Mouse (Mus musculus): ENCODE measurements around the gene Elf2. TPM values are rescaled to one million over a fixed set of nuclear protein-coding genes. Genes with fewer than 3 reads are reported as not detected.

The Elf2 gene
- 37.2 TPM for polyA plus RNA-seq (2014; fragmentation: Illumina TruSeq; extraction: RNeasy Lipid Tissue Mini Kit (QIAGEN cat#74804); ENCODE audit: low read depth, low replicate concordance)

DNA sequence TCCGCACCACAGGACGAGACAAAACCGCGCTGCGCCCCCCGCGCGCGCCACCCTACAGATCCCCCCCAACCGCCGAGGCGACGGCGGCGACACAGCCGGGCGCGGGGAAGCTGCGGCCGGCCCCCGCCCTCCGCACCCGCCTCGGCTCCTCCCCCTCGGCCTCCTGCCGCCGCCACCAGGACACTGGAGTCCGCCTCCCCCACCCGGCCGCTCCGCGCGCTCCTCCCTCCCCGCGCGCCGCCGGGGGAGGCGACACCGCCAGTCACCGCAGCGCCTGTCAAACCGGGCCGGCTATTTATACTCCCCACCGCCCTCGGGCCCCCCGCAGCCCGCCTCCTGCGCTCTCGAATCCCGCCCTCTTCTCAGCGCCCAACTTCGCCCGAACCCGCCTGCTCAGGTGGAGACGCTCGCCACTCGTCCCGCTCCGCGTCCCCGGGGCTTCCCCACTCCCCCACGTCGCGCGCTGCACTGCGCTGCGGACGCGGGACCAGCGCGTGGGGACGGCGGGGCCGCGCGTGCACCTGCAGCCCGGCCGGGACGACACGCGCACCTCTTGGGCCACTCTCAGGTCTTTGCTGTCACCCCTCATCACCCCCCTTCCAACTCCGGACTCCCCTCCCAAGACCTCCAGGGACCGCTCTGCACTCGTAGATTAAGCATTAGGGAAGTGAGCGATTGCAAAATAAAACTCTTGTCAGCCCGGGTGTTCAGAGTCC, at the start of gene Elf2:
Elf2 (minus strand) TSS at position 112 of the 716 bp plus-strand sequence.

DNA sequence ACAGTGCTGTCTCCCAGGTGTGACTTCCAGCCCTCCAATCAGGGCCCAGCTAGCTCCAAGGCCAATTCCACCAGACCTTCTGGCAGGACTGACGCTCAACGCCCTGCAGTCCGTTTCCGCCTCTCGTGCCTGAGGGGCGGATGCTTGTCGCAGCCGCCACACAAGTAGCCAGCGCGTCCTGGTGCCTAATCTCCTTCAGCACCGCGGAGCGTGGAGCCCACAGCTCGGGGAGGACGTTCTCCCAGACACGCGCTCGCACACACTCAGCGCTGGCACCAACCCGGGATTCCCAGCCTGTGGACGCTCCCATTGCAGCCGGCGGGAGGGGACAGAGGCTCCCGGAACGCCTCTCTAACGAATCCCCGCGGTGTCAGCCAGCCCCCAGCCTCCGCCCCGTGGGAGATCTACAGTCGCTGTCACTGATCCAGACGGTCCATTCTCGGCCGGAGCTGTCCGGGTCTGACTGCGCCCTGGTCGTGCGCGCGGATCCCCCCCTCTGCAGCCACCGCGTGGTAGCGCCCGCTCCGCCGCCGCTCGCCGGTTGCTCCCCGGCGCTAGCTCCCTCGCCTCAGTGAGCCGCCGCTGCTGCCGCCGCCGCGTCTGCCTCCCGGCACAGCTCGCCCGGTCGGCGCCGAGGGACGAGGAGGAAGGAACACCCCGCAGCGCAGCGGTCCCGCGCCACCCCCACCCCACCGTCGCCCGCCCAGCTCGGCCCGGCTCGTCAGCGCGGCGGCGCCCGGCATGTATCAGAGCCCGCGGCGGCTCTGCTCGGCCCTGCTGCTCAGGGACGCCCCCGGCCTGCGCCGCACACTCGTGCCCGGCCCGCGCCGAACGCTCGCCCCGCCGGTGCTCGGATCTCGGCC, 115.9 kb downstream of the Elf2 start, which contains the start of gene Noct:
Noct (plus strand) TSS at position 85 of the 863 bp plus-strand sequence.

Other genes starting within 250 kb of the Elf2 start
- gene Noct, start 116.2 kb downstream of the Elf2 start, polyA plus RNA-seq (2014; fragmentation: Illumina TruSeq; extraction: RNeasy Lipid Tissue Mini Kit (QIAGEN cat#74804); ENCODE audit: low read depth, low replicate concordance): 25.0 TPM
- 0.39 TPM for gene Mgarp, start 56.1 kb upstream of the Elf2 start, polyA plus RNA-seq (2014; fragmentation: Illumina TruSeq; extraction: RNeasy Lipid Tissue Mini Kit (QIAGEN cat#74804); ENCODE audit: low read depth, low replicate concordance)
- 1,266 TPM for gene Ndufc1, start 68.3 kb upstream of the Elf2 start, polyA plus RNA-seq (2014; fragmentation: Illumina TruSeq; extraction: RNeasy Lipid Tissue Mini Kit (QIAGEN cat#74804); ENCODE audit: low read depth, low replicate concordance)
- gene Naa15, start 74.5 kb upstream of the Elf2 start, polyA plus RNA-seq (2014; fragmentation: Illumina TruSeq; extraction: RNeasy Lipid Tissue Mini Kit (QIAGEN cat#74804); ENCODE audit: low read depth, low replicate concordance): 29.9 TPM
- 7.3 TPM for gene Rab33b, start 143.3 kb upstream of the Elf2 start, polyA plus RNA-seq (2014; fragmentation: Illumina TruSeq; extraction: RNeasy Lipid Tissue Mini Kit (QIAGEN cat#74804); ENCODE audit: low read depth, low replicate concordance)
- 31.6 TPM for gene Setd7, start 220.2 kb upstream of the Elf2 start, polyA plus RNA-seq (2014; fragmentation: Illumina TruSeq; extraction: RNeasy Lipid Tissue Mini Kit (QIAGEN cat#74804); ENCODE audit: low read depth, low replicate concordance)

Data from heart, adult 10 weeks (tissue).